Mouse (Mus musculus): ENCODE results near the gene Bcl2a1b. TPM values are rescaled to one million over a fixed set of nuclear protein-coding genes. Genes with fewer than 3 reads are reported as not detected.
"Not testable (repeated sequence)": the region's sequence is repeated elsewhere in the genome, so short reads cannot be mapped to it uniquely, and the experiment has no call there.

The Bcl2a1b gene
- 10.8 and 16.1 TPM in 2 replicates for polyA plus RNA-seq (2012; rRNA removed)

DNA sequence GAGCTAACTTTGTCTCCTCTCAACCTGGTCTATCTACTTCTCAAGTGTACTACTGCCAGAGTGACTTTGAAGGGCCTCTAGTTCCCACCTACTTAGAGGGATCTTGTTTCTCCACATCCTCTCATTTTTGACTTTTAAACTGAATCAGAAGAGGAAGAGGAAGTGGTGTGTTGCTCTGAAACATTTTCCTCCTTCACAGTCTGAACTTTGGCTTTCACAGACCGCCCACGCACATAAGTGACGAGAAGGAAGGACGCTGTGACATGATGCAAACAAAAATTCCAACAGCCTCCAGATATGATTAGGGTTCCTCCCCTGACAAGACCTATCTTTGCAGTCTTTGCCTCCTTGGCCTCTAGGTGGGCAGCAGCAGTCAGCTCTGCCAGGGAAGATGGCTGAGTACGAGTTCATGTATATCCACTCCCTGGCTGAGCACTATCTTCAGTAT, at the start of gene Bcl2a1b, which contains the start of gene Gm29094:
Bcl2a1b (plus strand) TSS at position 241 of the 448 bp plus-strand sequence.
Gm29094 (plus strand) TSS at position 411 of the 448 bp plus-strand sequence.
- H3K27me3 ChIP-seq (ENCODE audit: control insufficient read depth, insufficient read depth, low read length); H3K4me1 ChIP-seq (replicated peaks; ENCODE audit: control insufficient read depth, insufficient read depth, low read length); H3K36me3 ChIP-seq (ENCODE audit: control insufficient read depth, insufficient read depth, low read length): not testable (repeated sequence)
- WGBS: 37% methylated on average over 5 of the region's 5 CpGs
- H3K4me3 ChIP-seq (ENCODE audit: control insufficient read depth, insufficient read depth, low read length): peak within 1 kb of the TSS; percentile 27
- DNase-seq: peak; percentile 29
- H3K27ac ChIP-seq (ENCODE audit: control insufficient read depth, insufficient read depth, low read length): peak within 1 kb of the TSS; percentile 77

DNA sequence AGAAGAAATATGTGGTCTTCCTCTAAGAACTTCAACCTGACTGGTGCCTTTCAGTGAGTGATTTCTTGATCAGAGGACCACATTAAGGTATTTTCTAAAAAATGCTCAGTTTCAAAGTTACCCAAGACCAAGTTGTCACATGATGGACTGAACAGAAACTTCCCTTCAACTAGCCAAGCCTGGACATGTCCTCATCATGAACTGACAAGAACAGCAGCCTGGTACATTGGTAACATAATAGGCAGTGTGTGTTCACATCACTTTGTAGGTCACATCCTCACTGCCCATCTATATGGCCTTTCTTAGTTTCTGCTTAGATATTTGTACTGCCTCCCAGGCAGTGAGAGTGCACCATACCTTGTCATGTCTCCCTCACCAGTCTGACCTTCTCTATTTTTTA, 26.5 kb upstream of the Bcl2a1b start:
- H3K36me3 ChIP-seq (ENCODE audit: control insufficient read depth, insufficient read depth, low read length); H3K4me3 ChIP-seq (ENCODE audit: control insufficient read depth, insufficient read depth, low read length); H3K27me3 ChIP-seq (ENCODE audit: control insufficient read depth, insufficient read depth, low read length); H3K27ac ChIP-seq (ENCODE audit: control insufficient read depth, insufficient read depth, low read length); H3K4me1 ChIP-seq (replicated peaks; ENCODE audit: control insufficient read depth, insufficient read depth, low read length); DNase-seq: not testable (repeated sequence)

DNA sequence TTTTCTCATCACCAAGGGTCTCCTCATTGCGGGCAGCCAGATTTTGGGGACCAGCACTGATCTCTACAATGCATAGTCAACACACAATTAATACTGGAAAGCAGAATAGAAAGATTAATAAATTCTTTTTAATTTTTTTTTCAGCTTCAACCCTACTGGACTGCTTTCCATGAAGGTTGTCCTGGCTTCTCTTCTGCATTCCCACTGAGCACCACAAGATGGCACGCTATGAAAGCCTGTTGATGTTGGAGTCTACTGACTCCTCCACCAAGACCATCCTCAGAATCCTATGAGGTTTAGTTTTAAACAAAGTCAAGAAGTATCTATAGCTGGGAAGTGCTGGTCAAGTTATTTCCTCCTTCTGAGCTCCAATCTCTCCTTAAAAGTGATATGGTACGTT, 20.2 kb upstream of the Bcl2a1b start:
- not testable (repeated sequence) for H3K4me1 ChIP-seq (replicated peaks; ENCODE audit: control insufficient read depth, insufficient read depth, low read length); H3K36me3 ChIP-seq (ENCODE audit: control insufficient read depth, insufficient read depth, low read length); H3K27me3 ChIP-seq (ENCODE audit: control insufficient read depth, insufficient read depth, low read length); H3K4me3 ChIP-seq (ENCODE audit: control insufficient read depth, insufficient read depth, low read length); H3K27ac ChIP-seq (ENCODE audit: control insufficient read depth, insufficient read depth, low read length)
- 37% methylated on average over 2 of the region's 3 CpGs for WGBS
- peak; percentile 78 for DNase-seq

DNA sequence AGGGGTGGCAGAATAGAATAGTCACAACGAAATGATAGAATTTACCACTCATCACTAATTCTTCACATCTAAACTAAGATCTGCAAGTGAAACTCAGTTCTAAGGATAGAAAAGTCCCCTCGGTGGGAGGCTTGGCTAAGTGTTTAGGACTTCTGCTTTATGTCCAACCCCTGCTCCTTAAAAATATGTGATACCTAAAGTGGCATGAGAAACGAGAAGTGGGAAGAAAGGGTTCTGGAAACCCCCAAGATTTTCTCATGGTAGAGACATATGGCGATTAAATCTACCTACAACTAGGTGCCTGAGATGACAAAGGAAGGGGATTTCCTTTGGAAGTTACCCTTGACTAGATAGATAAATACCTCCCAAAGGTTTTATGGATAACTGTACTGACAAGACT, 19.5 kb upstream of the Bcl2a1b start:
- not testable (repeated sequence) for H3K27ac ChIP-seq (ENCODE audit: control insufficient read depth, insufficient read depth, low read length); H3K36me3 ChIP-seq (ENCODE audit: control insufficient read depth, insufficient read depth, low read length); DNase-seq; H3K27me3 ChIP-seq (ENCODE audit: control insufficient read depth, insufficient read depth, low read length); H3K4me1 ChIP-seq (replicated peaks; ENCODE audit: control insufficient read depth, insufficient read depth, low read length); H3K4me3 ChIP-seq (ENCODE audit: control insufficient read depth, insufficient read depth, low read length)
- 51% methylated on average over 3 of the region's 4 CpGs for WGBS

DNA sequence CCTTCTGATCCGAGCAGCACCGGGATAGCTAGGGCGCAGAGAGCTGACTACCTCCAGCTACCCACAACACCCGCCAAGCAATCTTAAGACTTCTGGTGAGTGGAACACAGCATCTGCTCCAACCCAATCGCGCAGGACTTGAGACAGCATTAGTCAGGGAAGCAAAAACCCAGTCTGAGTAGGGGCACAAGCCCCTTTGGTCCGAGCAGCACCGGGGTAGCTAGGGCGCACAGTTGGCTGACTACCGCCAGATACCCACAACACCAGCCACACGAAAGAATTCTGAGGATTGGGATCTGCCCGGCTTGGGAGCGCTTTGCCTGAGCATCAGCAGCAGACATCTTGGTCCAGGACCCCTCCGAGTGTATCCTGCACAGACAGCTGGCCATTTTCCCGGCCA, 12.0 kb upstream of the Bcl2a1b start:
- not testable (repeated sequence) for H3K4me3 ChIP-seq (ENCODE audit: control insufficient read depth, insufficient read depth, low read length); DNase-seq; H3K36me3 ChIP-seq (ENCODE audit: control insufficient read depth, insufficient read depth, low read length); H3K27ac ChIP-seq (ENCODE audit: control insufficient read depth, insufficient read depth, low read length); H3K4me1 ChIP-seq (replicated peaks; ENCODE audit: control insufficient read depth, insufficient read depth, low read length); H3K27me3 ChIP-seq (ENCODE audit: control insufficient read depth, insufficient read depth, low read length)
- WGBS: 91% methylated on average over 15 of the region's 15 CpGs

DNA sequence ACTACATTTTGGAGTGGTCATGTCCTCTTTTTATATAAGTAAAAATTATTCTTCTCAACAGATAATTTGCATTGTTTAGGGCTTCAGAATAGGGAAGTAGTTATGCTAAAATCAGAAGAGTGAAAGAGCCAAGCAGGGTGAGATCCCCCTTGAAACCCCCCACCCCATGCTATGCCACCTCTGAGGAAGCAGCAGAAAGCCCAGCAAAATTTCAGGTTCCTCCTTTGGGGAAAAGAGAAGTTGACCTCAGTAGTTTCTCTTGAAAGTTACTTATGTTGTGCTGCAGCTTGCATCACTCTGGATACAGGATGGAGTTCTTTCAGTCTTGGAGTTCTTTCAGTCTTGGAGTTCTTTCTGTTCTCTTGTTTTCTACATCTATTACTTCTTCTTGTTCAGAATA, 3.5 kb upstream of the Bcl2a1b start:
- not testable (repeated sequence) for H3K36me3 ChIP-seq (ENCODE audit: control insufficient read depth, insufficient read depth, low read length); H3K27me3 ChIP-seq (ENCODE audit: control insufficient read depth, insufficient read depth, low read length); H3K27ac ChIP-seq (ENCODE audit: control insufficient read depth, insufficient read depth, low read length); DNase-seq; H3K4me1 ChIP-seq (replicated peaks; ENCODE audit: control insufficient read depth, insufficient read depth, low read length); H3K4me3 ChIP-seq (ENCODE audit: control insufficient read depth, insufficient read depth, low read length)

DNA sequence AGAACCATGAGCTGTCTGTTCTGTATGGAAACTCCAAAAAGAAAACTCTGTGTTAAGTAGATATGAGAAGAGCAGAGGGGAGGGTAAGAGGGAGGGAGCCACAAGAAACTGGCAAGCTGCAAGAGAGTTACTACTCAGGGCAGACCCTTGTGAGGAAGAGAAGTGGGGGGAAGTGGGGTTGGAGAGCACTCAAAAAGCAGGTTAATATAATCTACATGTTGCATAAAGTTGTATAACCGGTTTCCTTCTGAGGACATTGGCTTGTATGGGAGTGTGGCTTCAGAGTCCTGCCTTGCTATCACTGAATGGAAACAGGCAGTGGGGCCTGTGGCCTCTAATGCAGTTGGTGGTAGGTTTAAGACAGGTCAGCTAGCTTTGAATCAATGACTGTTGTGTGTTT, 1.5 kb upstream of the Bcl2a1b start:
- H3K27me3 ChIP-seq (ENCODE audit: control insufficient read depth, insufficient read depth, low read length); H3K4me1 ChIP-seq (replicated peaks; ENCODE audit: control insufficient read depth, insufficient read depth, low read length); H3K4me3 ChIP-seq (ENCODE audit: control insufficient read depth, insufficient read depth, low read length); DNase-seq; H3K36me3 ChIP-seq (ENCODE audit: control insufficient read depth, insufficient read depth, low read length); H3K27ac ChIP-seq (ENCODE audit: control insufficient read depth, insufficient read depth, low read length): not testable (repeated sequence)
- 50% methylated on average over 1 of the region's 1 CpGs for WGBS

DNA sequence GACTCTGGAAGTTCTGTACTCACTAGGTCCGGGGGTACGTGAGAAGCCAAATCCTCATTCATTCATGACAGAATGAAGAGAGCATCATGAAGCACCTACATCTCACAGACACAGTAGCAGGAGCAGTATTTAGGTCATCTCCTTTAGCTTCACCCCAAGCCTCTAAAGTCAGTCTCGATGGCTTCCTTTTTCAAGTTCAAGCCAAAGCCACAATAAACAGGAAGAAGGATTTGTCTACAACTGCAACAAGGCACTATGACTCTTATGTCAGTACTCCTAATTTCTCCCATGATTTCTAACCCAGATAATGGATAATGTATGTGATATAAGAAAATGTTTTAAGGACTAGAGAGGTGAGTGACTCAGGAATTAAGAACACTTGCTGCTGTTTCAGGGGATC, 660 bp upstream of the Bcl2a1b start:
- WGBS: 67% methylated on average over 3 of the region's 3 CpGs
- H3K27ac ChIP-seq (ENCODE audit: control insufficient read depth, insufficient read depth, low read length): not testable (repeated sequence)

DNA sequence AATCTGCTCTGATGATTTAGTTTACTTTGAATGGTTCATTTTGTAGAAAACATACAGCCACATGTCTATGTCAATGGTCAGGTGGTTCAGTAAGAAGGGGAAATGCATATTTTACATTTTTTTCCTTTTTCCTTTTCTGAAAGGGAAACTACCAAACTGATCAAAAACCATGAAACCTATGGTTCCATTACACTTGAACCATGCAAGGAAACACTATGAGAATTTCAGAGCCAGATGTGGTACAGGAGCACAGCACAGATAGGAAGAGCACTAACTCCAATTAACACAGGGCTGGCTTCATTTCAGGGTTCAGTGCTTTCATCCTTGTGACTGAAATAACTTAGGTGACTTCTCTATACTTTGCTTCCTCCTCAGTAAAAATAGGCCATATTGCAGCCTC, 3.2 kb downstream of the Bcl2a1b start:
- H3K4me3 ChIP-seq (ENCODE audit: control insufficient read depth, insufficient read depth, low read length); H3K36me3 ChIP-seq (ENCODE audit: control insufficient read depth, insufficient read depth, low read length); H3K4me1 ChIP-seq (replicated peaks; ENCODE audit: control insufficient read depth, insufficient read depth, low read length); DNase-seq; H3K27me3 ChIP-seq (ENCODE audit: control insufficient read depth, insufficient read depth, low read length); H3K27ac ChIP-seq (ENCODE audit: control insufficient read depth, insufficient read depth, low read length): not testable (repeated sequence)

More for the DNA sequence above, 660 bp upstream of the Bcl2a1b start:
- not testable (repeated sequence) for H3K4me1 ChIP-seq (replicated peaks; ENCODE audit: control insufficient read depth, insufficient read depth, low read length); H3K4me3 ChIP-seq (ENCODE audit: control insufficient read depth, insufficient read depth, low read length); H3K36me3 ChIP-seq (ENCODE audit: control insufficient read depth, insufficient read depth, low read length); H3K27me3 ChIP-seq (ENCODE audit: control insufficient read depth, insufficient read depth, low read length); DNase-seq

DNA sequence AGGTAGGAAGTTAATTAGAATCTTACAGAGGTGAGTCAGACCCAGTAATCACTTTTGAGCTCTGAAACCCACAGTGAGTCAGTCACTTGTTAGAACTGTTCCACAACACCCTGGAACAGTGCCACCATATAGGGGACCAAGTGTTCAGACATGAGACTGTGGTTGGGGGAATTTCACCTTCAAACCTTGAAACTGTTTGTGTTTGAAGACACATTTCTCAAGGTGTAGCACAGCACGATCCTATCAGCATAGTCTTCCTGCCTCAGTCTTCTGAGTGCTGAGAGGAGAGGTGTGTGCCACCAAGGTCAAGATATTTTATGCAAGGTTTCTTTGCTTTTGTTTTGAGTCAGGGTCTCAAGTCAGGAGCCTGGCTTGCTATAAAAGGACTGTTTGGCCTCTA, 9.9 kb downstream of the Bcl2a1b start:
- H3K27me3 ChIP-seq (ENCODE audit: control insufficient read depth, insufficient read depth, low read length); H3K4me1 ChIP-seq (replicated peaks; ENCODE audit: control insufficient read depth, insufficient read depth, low read length); H3K36me3 ChIP-seq (ENCODE audit: control insufficient read depth, insufficient read depth, low read length); DNase-seq; H3K27ac ChIP-seq (ENCODE audit: control insufficient read depth, insufficient read depth, low read length); H3K4me3 ChIP-seq (ENCODE audit: control insufficient read depth, insufficient read depth, low read length): not testable (repeated sequence)
- 53% methylated on average over 1 of the region's 1 CpGs for WGBS

DNA sequence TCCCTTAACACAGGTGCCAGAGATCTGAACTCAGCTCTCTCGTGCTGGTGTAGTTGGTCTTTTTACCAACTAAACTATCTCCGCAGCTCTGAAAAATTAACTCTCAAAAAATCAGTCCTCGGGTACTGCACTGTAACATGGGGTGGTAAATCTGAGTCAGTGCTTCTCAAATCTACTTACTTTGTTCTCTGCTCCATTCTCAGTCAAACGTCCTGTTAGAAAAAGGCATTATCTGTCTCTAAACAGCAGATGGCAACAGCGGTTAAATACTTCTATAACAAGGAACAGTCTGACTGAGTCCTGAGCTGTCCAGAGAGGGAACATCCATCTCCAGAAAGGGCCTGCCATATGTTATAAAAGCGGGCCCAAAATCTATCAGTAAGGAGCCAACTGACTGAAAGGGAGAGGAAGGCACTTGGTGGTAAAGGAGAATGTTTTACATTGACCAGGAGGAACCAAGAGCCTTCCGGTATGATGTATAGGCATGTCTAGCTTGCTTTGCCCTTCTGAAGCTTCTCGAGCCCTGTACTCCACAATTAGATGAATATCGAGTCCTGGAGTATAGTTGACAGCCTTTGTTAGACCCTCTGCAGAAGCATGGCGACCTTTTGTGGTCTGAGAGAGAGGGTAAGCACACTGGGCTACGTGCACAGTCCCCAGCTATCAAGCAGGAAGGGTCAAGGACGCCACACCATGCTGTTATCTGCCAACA, 11.5 kb downstream of the Bcl2a1b start, which contains the start of gene Mthfs:
Mthfs (plus strand) TSS at position 324 of the 712 bp plus-strand sequence.
- peak within 1 kb of the TSS; percentile 71; the same call in 1 of the 2 replicates for H3K27ac ChIP-seq (ENCODE audit: control insufficient read depth, insufficient read depth, low read length)
- not testable (repeated sequence) for H3K36me3 ChIP-seq (ENCODE audit: control insufficient read depth, insufficient read depth, low read length); H3K4me1 ChIP-seq (replicated peaks; ENCODE audit: control insufficient read depth, insufficient read depth, low read length); DNase-seq; H3K27me3 ChIP-seq (ENCODE audit: control insufficient read depth, insufficient read depth, low read length)
- H3K4me3 ChIP-seq (ENCODE audit: control insufficient read depth, insufficient read depth, low read length): peak within 1 kb of the TSS; percentile 43
- WGBS: 25% methylated on average over 9 of the region's 12 CpGs

All from thymus, adult 2 months (tissue).